Mouse (Mus musculus): ENCODE data around the gene Il17rc.

Il17rc gene

GRCm38 (mm10) chr6:113494258-113494788 is 23.1 kb downstream of the Il17rc start:
- peak; percentile 78 for DNase-seq (ENCODE audit: low read depth, low spot score)

DNA sequence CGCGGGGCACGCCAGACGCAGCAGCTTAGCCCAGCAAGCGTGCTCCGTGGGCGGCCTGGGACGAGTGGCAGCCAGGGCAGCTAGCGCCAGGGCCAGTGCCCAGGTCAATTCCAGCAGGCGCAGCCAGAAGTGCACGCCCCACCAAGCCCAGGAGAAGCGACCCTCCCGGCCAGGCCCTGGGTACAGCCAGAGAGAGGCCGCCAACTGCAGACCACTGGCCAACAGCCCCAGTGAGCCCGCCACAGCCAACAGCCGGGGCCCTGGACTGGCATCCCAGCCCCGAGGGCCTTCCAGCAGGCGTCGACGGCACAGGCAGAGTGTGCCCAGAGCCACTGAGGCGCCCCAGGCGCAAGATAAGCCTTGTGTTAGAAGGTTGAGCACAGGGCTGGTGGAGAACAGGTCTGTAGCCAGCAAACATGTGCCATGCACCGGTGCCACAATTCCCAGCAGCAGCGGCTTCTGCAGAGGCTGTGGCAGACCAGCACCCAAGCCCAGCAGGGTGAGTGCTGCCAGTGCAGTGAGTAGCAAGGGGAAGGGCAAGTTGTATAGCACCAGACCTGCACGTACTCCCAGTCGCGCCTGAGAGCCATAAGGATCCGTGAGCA is 23.9 kb downstream of the Il17rc start:
- DNase-seq (ENCODE audit: low read depth, low spot score), result no peak

GRCm38 (mm10) chr6:113499346-113499745 is 28.1 kb downstream of the Il17rc start:
- DNase-seq (ENCODE audit: low read depth, low spot score), result no peak

- peak; percentile 94 for DNase-seq (ENCODE audit: low read depth, low spot score)
Measured at GRCm38 (mm10) chr6:113501388-113502084, 30.3 kb downstream of the Il17rc start, which contains the start of gene Prrt3. Gene Prrt3 (minus strand): TSS chr6:113501931.

DNA sequence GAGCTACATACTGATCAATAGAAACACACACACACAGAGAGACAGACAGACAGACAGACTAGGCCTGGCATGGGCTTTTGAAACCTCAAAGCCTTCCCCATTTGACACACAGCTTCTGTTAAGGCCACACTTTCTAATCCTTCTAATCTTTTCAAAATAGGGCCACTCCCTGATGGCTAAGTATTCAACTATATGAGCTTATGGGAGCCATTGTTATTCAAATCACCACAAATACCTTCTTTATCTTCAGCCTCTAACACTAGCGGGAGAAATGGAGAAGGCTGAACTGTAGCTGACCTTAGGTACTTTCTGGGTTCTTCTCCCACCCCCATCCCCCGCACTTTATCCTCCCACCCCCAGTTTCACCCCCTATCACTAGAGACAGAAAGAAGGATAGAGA is 31.6 kb downstream of the Il17rc start:
- DNase-seq (ENCODE audit: low read depth, low spot score), result no peak

DNA sequence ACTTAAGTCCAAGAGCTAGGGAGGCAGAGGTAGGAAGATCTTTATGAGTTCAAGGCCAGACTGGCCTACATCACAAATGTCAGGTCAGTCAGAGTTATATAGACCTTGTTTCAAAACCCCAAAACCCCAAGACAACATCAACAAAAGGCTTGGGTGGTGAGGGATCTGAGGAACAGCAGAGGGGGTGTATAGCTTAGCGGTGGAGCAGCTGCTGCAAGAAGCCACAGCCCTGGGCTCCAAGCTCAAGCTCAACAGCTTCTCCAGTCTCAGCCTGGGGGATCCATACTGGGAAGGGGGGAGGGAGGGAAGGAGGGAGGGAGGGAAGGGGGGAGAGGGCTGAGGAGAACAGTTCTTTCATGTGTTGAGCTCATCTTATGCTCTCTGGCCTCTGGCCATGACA is 34.5 kb downstream of the Il17rc start:
- DNase-seq (ENCODE audit: low read depth, low spot score), result no peak

- DNase-seq (ENCODE audit: low read depth, low spot score), result no peak
Measured at GRCm38 (mm10) chr6:113507130-113507529, 35.9 kb downstream of the Il17rc start.

GRCm38 (mm10) chr6:113508272-113508946 is 37.2 kb downstream of the Il17rc start:
- no peak for DNase-seq (ENCODE audit: low read depth, low spot score)

GRCm38 (mm10) chr6:113508947-113509280 is 37.7 kb downstream of the Il17rc start:
- peak; percentile 90 for DNase-seq (ENCODE audit: low read depth, low spot score)

- no peak for DNase-seq (ENCODE audit: low read depth, low spot score)
Measured at GRCm38 (mm10) chr6:113513944-113514343, 42.7 kb downstream of the Il17rc start.

DNA sequence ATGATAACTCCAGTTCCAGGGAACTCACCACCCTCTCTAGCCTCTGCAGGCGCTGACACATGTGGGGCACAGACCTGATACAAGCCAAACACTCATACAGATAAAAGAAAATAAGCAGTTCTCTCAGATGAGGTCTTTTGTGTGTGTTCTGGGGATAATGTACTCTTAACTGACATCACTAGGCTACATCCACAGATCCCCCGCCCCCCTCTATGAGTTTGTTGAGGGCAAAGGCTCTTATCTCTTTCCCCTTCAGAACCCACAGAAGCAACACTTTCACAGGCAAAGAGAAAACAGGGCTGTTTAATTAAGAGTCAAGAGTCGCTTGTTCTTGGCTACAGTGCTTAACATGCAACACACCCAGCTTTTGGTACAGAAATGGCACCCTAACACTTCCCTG is 43.4 kb downstream of the Il17rc start:
- no peak for DNase-seq (ENCODE audit: low read depth, low spot score)

DNA sequence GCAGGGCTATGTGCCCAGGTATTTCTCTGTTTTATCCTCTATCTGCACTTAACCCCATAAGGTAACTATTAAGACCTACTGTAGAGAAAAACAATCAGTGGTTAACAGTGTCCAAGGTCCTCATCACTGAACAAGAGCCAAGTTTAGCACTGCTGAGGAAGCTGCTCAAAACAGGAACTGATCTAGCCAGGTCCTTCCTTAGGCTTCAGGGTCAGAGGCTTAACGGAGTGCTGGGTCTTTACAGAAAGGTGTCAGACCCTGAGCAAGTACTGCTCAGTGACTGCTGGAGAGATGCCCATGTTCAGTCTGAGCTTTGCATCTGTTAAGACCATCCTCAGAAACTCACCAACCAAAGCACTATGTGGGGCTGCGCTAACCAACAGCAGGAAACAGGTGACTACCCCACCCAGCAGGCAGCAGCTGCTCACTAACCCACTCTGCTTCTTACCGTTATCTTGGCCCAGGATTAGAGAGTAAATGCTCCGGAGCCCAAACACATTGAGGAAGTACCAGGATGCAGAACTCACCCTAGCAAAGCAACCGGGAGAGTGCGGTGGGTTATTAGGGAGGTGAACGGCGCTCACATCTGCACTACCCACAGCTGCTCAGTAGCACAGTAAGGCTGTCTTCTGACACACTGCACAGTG is 46.3 kb downstream of the Il17rc start:
- no peak for DNase-seq (ENCODE audit: low read depth, low spot score)

GRCm38 (mm10) chr6:113522310-113522709 is 51.1 kb downstream of the Il17rc start:
- DNase-seq (ENCODE audit: low read depth, low spot score), result no peak

GRCm38 (mm10) chr6:113523420-113523819 is 52.2 kb downstream of the Il17rc start:
- DNase-seq (ENCODE audit: low read depth, low spot score), result peak; percentile 80

DNA sequence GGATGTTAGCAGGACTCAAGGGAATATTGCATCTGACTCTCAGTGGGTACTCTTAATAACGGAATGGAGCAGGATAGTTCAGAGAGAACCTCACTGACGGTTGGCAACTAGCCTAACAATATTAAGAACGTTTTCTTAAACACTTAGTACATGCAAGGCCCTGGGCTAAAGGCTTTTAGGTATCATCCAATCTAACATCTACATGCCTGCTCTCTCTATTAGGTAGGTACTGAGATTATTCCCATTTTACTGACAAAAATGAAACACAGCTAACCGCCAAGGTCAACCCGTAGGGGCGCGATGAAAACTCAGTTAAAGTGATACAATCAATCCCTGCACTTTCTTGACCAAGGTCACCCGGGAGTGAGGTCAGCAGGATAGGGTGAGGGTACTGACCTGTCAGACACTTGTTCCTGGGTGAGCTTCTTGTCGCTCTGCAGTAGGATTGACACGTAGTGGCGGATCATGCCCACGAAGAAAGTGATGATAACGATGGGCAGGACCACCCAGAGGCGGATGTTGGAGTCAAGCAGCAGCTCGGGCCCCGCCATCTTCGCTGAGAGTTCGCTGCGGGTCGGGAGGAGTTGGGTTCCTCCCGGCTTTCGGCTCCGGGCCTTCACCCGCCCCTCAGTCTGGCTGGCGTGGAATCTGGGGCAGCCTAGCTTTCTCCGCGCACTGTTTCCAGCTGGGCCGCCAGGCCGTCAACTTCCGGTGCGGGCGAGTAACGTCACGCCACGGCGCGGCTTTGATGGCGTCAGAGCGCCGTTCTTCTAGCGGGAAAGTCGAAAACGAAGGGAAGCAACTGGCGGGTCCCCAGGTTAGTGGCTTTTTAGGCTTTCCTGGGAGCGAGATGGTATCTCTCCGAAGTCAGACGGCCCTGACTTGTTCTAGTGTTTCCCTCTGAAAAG is 60.0 kb downstream of the Il17rc start, which contains the start of the genes Emc3 and Fancd2:
Emc3 (minus strand) TSS at position 721 of the 908 bp plus-strand sequence.
Fancd2 (plus strand) TSS at position 751 of the 908 bp plus-strand sequence.
- peak; percentile 94 for DNase-seq (ENCODE audit: low read depth, low spot score)

GRCm38 (mm10) chr6:113531840-113532404 is 60.7 kb downstream of the Il17rc start:
- no peak for DNase-seq (ENCODE audit: low read depth, low spot score)

Measured in brain, adult 2 months (tissue).